Mouse (Mus musculus) ES-E14 (cell line): ENCODE results near the gene Efl1.

ENCODE experiments used
- CHD2 ChIP-seq: IDR thresholded peaks from 2 replicates; pipeline ENCODE4 v1.6.1; 2014; ENCODE audit warnings: mild to moderate bottlenecking, low read depth, low read length, inconsistent platforms
- HCFC1 ChIP-seq: IDR thresholded peaks from 2 replicates; pipeline ENCODE4 v1.6.1; 2012; ENCODE audit warnings: low read length, inconsistent platforms, borderline replicate concordance; ENCODE audit not compliant: insufficient read depth
- ZC3H11A ChIP-seq: IDR thresholded peaks from 2 replicates; pipeline ENCODE4 v1.6.1; 2012; ENCODE audit warnings: low read depth, mild to moderate bottlenecking, inconsistent platforms, low read length, borderline replicate concordance
- ZNF384 ChIP-seq: IDR thresholded peaks from 2 replicates; pipeline ENCODE4 v1.6.1; 2012; ENCODE audit warnings: low read depth, low read length, inconsistent platforms

DNA sequence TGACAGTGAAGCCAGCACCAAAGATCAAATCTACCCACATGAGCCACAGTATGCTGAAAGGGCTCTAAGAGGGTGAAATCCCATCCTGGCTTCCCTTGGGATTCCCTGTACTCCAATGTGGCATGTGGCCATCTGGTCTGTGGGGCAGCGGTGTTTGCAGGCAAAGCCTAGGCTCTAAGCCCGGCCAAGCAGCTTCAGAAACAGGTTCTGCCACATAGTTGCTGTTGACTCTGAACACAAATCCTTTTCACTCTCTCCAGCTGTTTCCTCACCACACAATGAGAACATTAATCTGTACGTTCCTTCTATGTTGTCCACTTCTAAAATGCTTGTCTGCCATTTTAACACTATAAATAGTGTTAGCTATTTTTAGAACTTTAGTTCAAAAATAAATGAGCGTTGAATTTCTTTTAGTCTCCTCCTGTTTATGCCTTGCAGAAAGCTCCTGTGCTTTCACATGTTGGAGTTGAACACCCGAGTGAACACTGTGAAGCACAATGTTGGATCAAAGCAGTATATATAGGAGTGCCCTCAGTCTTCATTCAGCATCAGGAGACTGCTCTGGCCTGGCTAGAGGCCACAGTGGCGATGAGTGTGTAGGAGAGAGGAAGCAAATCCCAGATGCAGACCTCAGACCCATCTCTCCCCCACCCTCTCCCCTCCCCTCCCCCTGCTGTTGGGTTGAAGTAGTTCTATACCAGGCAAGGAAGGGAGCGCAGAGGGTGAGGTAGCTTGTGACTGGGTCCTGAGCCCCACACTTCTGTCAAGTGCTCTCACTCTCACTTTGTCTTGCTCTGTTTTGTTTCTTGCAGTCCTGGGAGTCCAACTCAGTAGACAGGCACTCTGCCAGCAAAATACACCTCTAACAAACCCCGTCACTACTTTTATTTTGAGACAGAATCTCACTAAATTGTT is 104.0 kb downstream of the Efl1 start:
- TF ChIP-seq ZNF384, result no peak
- TF ChIP-seq ZC3H11A, result no peak
- TF ChIP-seq HCFC1, result no peak
- no peak for TF ChIP-seq CHD2
